Mouse (Mus musculus) MEL (cell line): Measurements from ENCODE around the gene Akr1c12. TPM values are rescaled to one million over a fixed set of nuclear protein-coding genes. Genes with fewer than 3 reads are reported as not detected.

Experiments
- DNase-seq: peaks from one replicate; pipeline ENCODE4 v3.0.0; 2011; ENCODE audit warnings: low read depth, low spot score
- H3K27ac ChIP-seq: 2 replicates; pipeline ENCODE4 v1.5.1; 2012; ENCODE audit warnings: low read depth, mild to moderate bottlenecking, control low read depth, low read length, moderate library complexity; ENCODE audit not compliant: control insufficient read depth
- H3K27me3 ChIP-seq, 2 experiments: fragments of 150-350 bp in 1 of 2; sonication (generic) in 1 of 2; 2 replicates each; pipeline ENCODE4 v1.6.1; 2012; ENCODE audit warnings: low read length in 2 of 2, mild to moderate bottlenecking in 2 of 2, improper control_type of control experiment in 1 of 2, moderate library complexity in 1 of 2; ENCODE audit not compliant: insufficient read depth in 2 of 2, control insufficient read depth in 1 of 2
- H3K36me3 ChIP-seq, 2 experiments: 2 replicates each; pipeline ENCODE4 v1.6.1; 2012 to 2014; ENCODE audit warnings: low read length in 2 of 2, improper control_type of control experiment in 1 of 2, inconsistent platforms in 1 of 2, mild to moderate bottlenecking in 1 of 2; ENCODE audit not compliant: insufficient read depth in 2 of 2, control insufficient read depth in 1 of 2
- H3K4me1 ChIP-seq, 2 experiments: fragments of 150-350 bp in 1 of 2; sonication (generic) in 1 of 2; 2 replicates each; pipeline ENCODE4 v1.6.1; 2012; ENCODE audit warnings: low read length in 2 of 2, improper control_type of control experiment in 1 of 2, mild to moderate bottlenecking in 1 of 2; ENCODE audit not compliant: insufficient read depth in 2 of 2, control insufficient read depth in 1 of 2
- H3K4me3 ChIP-seq, 2 experiments: fragments of 150-350 bp in 1 of 2; sonication (generic) in 1 of 2; 2 replicates each; pipeline ENCODE4 v1.5.1; 2012; ENCODE audit warnings: low read depth in 2 of 2, low read length in 2 of 2, mild to moderate bottlenecking in 2 of 2, moderate library complexity in 2 of 2, control low read depth in 1 of 2, improper control_type of control experiment in 1 of 2; ENCODE audit not compliant: control insufficient read depth in 1 of 2, insufficient read depth in 1 of 2
- H3K79me2 ChIP-seq: 2 replicates; pipeline ENCODE4 v1.6.1; 2012; ENCODE audit warnings: mild to moderate bottlenecking, low read length, moderate library complexity; ENCODE audit not compliant: control insufficient read depth, poor library complexity, insufficient read depth
- H3K9ac ChIP-seq: 2 replicates; pipeline ENCODE4 v1.6.1; 2012; ENCODE audit warnings: low read depth, mild to moderate bottlenecking, control low read depth, low read length, moderate library complexity; ENCODE audit not compliant: control insufficient read depth, poor library complexity, severe bottlenecking
- H3K9me3 ChIP-seq: fragments of 150-350 bp; sonication (generic); replicated peaks from 2 replicates; pipeline ENCODE4 v1.6.1; 2012; ENCODE audit warnings: mild to moderate bottlenecking, low read length, improper control_type of control experiment, moderate library complexity; ENCODE audit not compliant: insufficient read depth
- CHD1 ChIP-seq: IDR thresholded peaks from 2 replicates; pipeline ENCODE4 v1.6.1; 2012; ENCODE audit warnings: low read depth, mild to moderate bottlenecking, inconsistent platforms, low read length, improper control_type of control experiment
- ELF1 ChIP-seq: IDR thresholded peaks from 2 replicates; pipeline ENCODE4 v1.6.1; 2014; ENCODE audit warnings: low read depth, mild to moderate bottlenecking, inconsistent platforms, low read length, improper control_type of control experiment, moderate library complexity
- EP300 ChIP-seq, 2 experiments: IDR thresholded peaks; 2 replicates each; pipeline ENCODE4 v1.6.1; 2011; ENCODE audit warnings: improper control_type of control experiment in 2 of 2, low read length in 2 of 2, low read depth in 1 of 2, mild to moderate bottlenecking in 1 of 2
- ETS1 ChIP-seq: IDR thresholded peaks from 2 replicates; pipeline ENCODE4 v1.6.1; 2012; ENCODE audit warnings: low read depth, mild to moderate bottlenecking, inconsistent platforms, low read length, improper control_type of control experiment, moderate library complexity
- JUND ChIP-seq: IDR thresholded peaks from 2 replicates; pipeline ENCODE4 v1.6.1; 2011; ENCODE audit warnings: low read depth, mild to moderate bottlenecking, improper control_type of control experiment, low read length
- KAT2A ChIP-seq: conservative IDR thresholded peaks from 2 replicates; pipeline ENCODE4 v1.6.1; 2012; ENCODE audit warnings: low read depth, low read length, improper control_type of control experiment, inconsistent platforms
- MEF2A ChIP-seq: IDR thresholded peaks from 2 replicates; pipeline ENCODE4 v1.6.1; 2014; ENCODE audit warnings: low read depth, mild to moderate bottlenecking, inconsistent platforms, low read length, improper control_type of control experiment; ENCODE audit not compliant: poor library complexity, insufficient replicate concordance, severe bottlenecking; ENCODE audit errors: extremely low read depth
- MYB ChIP-seq: IDR thresholded peaks from 2 replicates; pipeline ENCODE4 v1.6.1; 2011; ENCODE audit warnings: mild to moderate bottlenecking, low read depth, low read length, improper control_type of control experiment
- NELFE ChIP-seq: IDR thresholded peaks from 2 replicates; pipeline ENCODE4 v1.6.1; 2011; ENCODE audit warnings: low read depth, low read length, improper control_type of control experiment
- NRF1 ChIP-seq: IDR thresholded peaks from 2 replicates; pipeline ENCODE4 v1.6.1; 2014; ENCODE audit warnings: low read depth, mild to moderate bottlenecking, inconsistent platforms, low read length, improper control_type of control experiment, moderate library complexity; ENCODE audit not compliant: poor library complexity, insufficient read depth, severe bottlenecking
- POLR2AphosphoS2 ChIP-seq: IDR thresholded peaks from 2 replicates; pipeline ENCODE4 v1.6.1; 2011; ENCODE audit warnings: low read length, improper control_type of control experiment
- RAD21 ChIP-seq: IDR thresholded peaks from 2 replicates; pipeline ENCODE4 v1.6.1; 2011; ENCODE audit warnings: mild to moderate bottlenecking, low read depth, low read length, improper control_type of control experiment
- RCOR1 ChIP-seq: IDR thresholded peaks from 2 replicates; pipeline ENCODE4 v1.6.1; 2012; ENCODE audit warnings: low read depth, mild to moderate bottlenecking, inconsistent platforms, low read length, improper control_type of control experiment
- SIN3A ChIP-seq: IDR thresholded peaks from 2 replicates; pipeline ENCODE4 v1.6.1; 2012; ENCODE audit warnings: low read length, improper control_type of control experiment, inconsistent platforms
- SMC3 ChIP-seq: IDR thresholded peaks from 2 replicates; pipeline ENCODE4 v1.6.1; 2011; ENCODE audit warnings: low read depth, low read length, improper control_type of control experiment
- TAL1 ChIP-seq: IDR thresholded peaks from 2 replicates; pipeline ENCODE4 v1.6.1; 2012; ENCODE audit warnings: mild to moderate bottlenecking, inconsistent platforms, low read length, moderate library complexity, mixed read lengths
- TBP ChIP-seq: IDR thresholded peaks from 2 replicates; pipeline ENCODE4 v1.8.0; 2011; ENCODE audit warnings: low read depth, low read length, improper control_type of control experiment
- UBTF ChIP-seq: IDR thresholded peaks from 2 replicates; pipeline ENCODE4 v1.6.1; 2012; ENCODE audit warnings: low read depth, mild to moderate bottlenecking, inconsistent platforms, low read length, improper control_type of control experiment, moderate library complexity, borderline replicate concordance; ENCODE audit not compliant: insufficient read depth
- USF2 ChIP-seq, 2 experiments: IDR thresholded peaks; 2 replicates each; pipeline ENCODE4 v1.6.1; 2011 to 2012; ENCODE audit warnings: improper control_type of control experiment in 2 of 2, low read length in 2 of 2, borderline replicate concordance in 1 of 2, inconsistent platforms in 1 of 2, low read depth in 1 of 2, mild to moderate bottlenecking in 1 of 2; ENCODE audit not compliant: insufficient read depth in 1 of 2
- ZKSCAN1 ChIP-seq: IDR thresholded peaks from 2 replicates; pipeline ENCODE4 v1.6.1; 2012; ENCODE audit warnings: low read depth, mild to moderate bottlenecking, inconsistent platforms, low read length, improper control_type of control experiment, moderate library complexity
- ZMIZ1 ChIP-seq: IDR thresholded peaks from 2 replicates; pipeline ENCODE4 v1.6.1; 2012; ENCODE audit warnings: low read depth, mild to moderate bottlenecking, inconsistent platforms, low read length, improper control_type of control experiment, moderate library complexity
- ZNF384 ChIP-seq: IDR thresholded peaks from 2 replicates; pipeline ENCODE4 v1.6.1; 2012; ENCODE audit warnings: low read depth, mild to moderate bottlenecking, inconsistent platforms, low read length, improper control_type of control experiment
- polyA plus RNA-seq, 2 experiments: library from polyadenylated mRNA; stranded (reverse) in 1 of 2; unstranded in 1 of 2; fragments of >175 nt in 1 of 2; fragments of >200 nt in 1 of 2; gene quantifications; 2 replicates each; pipeline versions ENCODE4 v1.2.1 to v1.2.4; 2012; ENCODE audit warnings: low replicate concordance in 2 of 2, low read depth in 1 of 2; ENCODE audit not compliant: insufficient read length in 2 of 2, insufficient read depth in 1 of 2, missing spikeins in 1 of 2
- total RNA-seq: library from RNA; depleted of rRNA; stranded (reverse); fragments of 300-350 nt; gene quantifications from 2 replicates; pipeline ENCODE4 v1.2.3, GENCODE M21; 2012

Akr1c12 gene
- total and polyA plus RNA-seq, 3 experiments, result 0.42 to 0.45 TPM; not detected in 1

DNA sequence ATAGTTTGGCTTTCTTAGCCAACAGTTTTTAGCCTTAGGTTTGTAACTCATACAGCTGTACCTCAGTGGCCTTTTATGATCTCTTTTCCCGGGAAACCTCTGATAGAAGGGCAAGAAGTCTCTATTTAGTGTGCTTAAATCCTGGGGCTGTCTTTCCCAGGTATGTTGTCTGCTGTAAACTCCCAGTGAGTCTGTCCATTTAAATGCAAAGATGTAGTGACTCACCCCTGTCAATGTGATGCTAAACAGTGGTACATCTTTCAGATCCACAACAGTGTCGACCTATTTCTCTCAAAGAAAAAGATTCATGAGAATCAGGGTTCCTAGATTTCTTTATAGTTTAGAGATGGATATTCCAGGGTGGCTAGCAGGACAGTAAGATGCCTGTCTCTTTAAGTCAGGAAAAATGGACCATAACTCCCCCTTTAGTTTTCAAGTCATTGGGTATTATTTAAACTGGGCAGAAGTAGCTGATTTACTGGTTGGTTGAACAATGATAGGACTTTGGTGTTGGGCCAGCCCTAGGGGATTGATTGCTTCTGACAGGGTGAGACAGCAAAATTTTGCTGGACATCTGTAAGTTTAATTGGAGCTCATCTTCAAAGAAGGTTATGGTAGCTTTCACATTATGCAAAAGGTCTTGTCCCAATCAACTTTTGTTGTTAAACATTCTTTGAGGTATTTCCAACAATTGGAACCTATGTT lies 25.8 kb upstream of the Akr1c12 start:
- H3K4me1 ChIP-seq, result no peaks in the 10 kb centered on the region
- no peak overlapping the region for H3K27ac ChIP-seq
- no peak overlapping the region for H3K9ac ChIP-seq
- no peak for DNase-seq
- TF ChIP-seq TBP (no peak), RCOR1 (no peak), RAD21 (no peak), MYB (no peak), ELF1 (no peak), MEF2A (no peak), EP300 (IDR thresholded peaks at IDR 0.05; ENCODE audit: low read depth in 1 of 2, low read length in 2 of 2) (no peak), JUND (no peak), ZKSCAN1 (no peak)
- no peaks in the 10 kb centered on the region for H3K27me3 ChIP-seq
- no peaks in the 10 kb centered on the region for H3K9me3 ChIP-seq
- H3K4me3 ChIP-seq, result no peak overlapping the region
- no peaks in the 10 kb centered on the region for H3K36me3 ChIP-seq
- H3K79me2 ChIP-seq, result no peaks in the 10 kb centered on the region

DNA sequence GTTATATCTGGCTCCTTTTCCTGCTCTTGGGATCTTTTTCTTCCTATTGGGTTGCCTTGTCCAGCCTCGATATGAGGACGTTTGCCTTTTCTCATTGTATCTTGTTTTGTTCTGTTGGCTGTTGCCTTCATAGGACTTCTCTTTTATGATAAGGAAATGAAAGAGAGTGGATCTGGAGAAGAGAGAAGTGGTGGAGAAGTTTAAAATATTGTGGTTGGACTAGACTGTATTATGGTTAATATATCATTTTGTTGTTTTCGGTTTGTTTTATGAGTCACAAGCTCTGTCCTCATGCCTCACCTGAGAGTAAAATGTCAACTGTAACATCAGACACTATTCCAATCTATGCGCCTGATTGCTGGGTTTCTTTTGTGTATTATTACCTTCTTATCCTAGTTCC lies 17.8 kb upstream of the Akr1c12 start:
- H3K27ac ChIP-seq, result no peak overlapping the region
- no peak for DNase-seq
- no peak overlapping the region for H3K9ac ChIP-seq
- H3K4me1 ChIP-seq, result no peaks in the 10 kb centered on the region
- TF ChIP-seq CHD1, result no peak
- no peak for TF ChIP-seq KAT2A
- no peak for TF ChIP-seq ETS1
- no peak for TF ChIP-seq MEF2A
- TF ChIP-seq POLR2AphosphoS2, result no peak
- no peak for TF ChIP-seq NELFE
- no peak for TF ChIP-seq ZMIZ1
- TF ChIP-seq USF2 (IDR thresholded peaks at IDR 0.05; ENCODE audit: borderline replicate concordance in 1 of 2, insufficient read depth in 1 of 2, low read depth in 1 of 2, low read length in 2 of 2), result no peak
- no peak for TF ChIP-seq NRF1
- TF ChIP-seq ZKSCAN1, result no peak
- no peak for TF ChIP-seq TAL1
- TF ChIP-seq SIN3A, result no peak
- no peak for TF ChIP-seq UBTF
- TF ChIP-seq EP300 (IDR thresholded peaks at IDR 0.05; ENCODE audit: low read depth in 1 of 2, low read length in 2 of 2), result no peak
- TF ChIP-seq SMC3, result no peak
- TF ChIP-seq ZNF384, result no peak
- no peak for TF ChIP-seq RCOR1
- no peak for TF ChIP-seq RAD21
- no peaks in the 10 kb centered on the region for H3K79me2 ChIP-seq
- no peaks in the 10 kb centered on the region for H3K9me3 ChIP-seq
- no peaks in the 10 kb centered on the region for H3K36me3 ChIP-seq
- H3K4me3 ChIP-seq, result no peak overlapping the region
- no peaks in the 10 kb centered on the region for H3K27me3 ChIP-seq
